Mouse (Mus musculus): Measurements from ENCODE around the gene Xylt2. TPM values are rescaled to one million over a fixed set of nuclear protein-coding genes. Genes with fewer than 3 reads are reported as not detected.
"Not testable (repeated sequence)": the region's sequence is repeated elsewhere in the genome, so short reads cannot be mapped to it uniquely, and the experiment has no call there.

Xylt2 gene
- total RNA-seq, 1 experiment: 58.0 TPM

DNA sequence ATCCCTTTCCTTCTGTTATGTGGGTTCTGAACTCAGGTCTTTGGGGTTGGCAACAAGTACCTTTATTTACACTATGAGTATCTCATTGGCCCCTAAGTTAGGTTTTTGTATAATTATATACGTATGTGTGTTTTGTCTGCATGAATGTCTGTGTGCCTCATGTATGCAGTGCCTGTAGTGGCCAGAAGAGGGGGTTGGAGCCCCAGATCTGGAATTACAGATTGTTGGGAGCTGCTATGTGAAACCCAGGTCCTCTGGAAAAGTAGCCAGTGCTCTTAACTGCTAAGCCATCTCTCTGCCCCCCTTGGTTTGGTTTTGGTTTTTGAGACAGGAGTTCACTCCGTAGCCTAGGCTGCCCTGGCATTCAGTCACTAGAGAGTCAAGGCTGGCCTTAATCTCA lies 19.8 kb upstream of the Xylt2 start:
- H3K27ac ChIP-seq (ENCODE audit: insufficient read depth, low read depth, low read length, poor library complexity, severe bottlenecking): no peak overlapping the region
- H3K9me3 ChIP-seq (ENCODE audit: control insufficient read depth, insufficient read depth, low read depth, low read length): no peaks in the 10 kb centered on the region
- TF ChIP-seq MAFK (IDR thresholded peaks at IDR 0.05; ENCODE audit: insufficient read depth, low read depth, low read length) (no peak), CHD2 (IDR thresholded peaks at IDR 0.05; ENCODE audit: low read depth, low read length) (no peak), ZNF384 (IDR thresholded peaks at IDR 0.05; ENCODE audit: low read depth, low read length) (no peak), HCFC1 (IDR thresholded peaks at IDR 0.05; ENCODE audit: borderline replicate concordance, insufficient read depth, low read length) (no peak), ZC3H11A (IDR thresholded peaks at IDR 0.05; ENCODE audit: borderline replicate concordance, low read depth, low read length) (no peak)
- no peak overlapping the region for H3K4me3 ChIP-seq (ENCODE audit: insufficient read depth in 1 of 2, low read depth in 1 of 2, low read length in 2 of 2, poor library complexity in 1 of 2, severe bottlenecking in 1 of 2)
- no peak overlapping the region for H3K9ac ChIP-seq (ENCODE audit: insufficient read depth, low read depth, low read length, poor library complexity, severe bottlenecking)
- peaks cover 0 to 12% of the 10 kb centered on the region in 2 experiments; a peak in 2 of 4 replicates for H3K4me1 ChIP-seq (ENCODE audit: control insufficient read depth in 2 of 2, insufficient read depth in 2 of 2, low read length in 2 of 2, poor library complexity in 1 of 2)
- DNase-seq (ENCODE audit: low read depth, low spot score): no peak
- in situ Hi-C loops (cut with MboI; ENCODE audit: low sequenced_read_pairs in 2 of 2, unreplicated experiment in 2 of 2): no loop called here
- no peaks in the 10 kb centered on the region for H3K36me3 ChIP-seq (ENCODE audit: control insufficient read depth, insufficient read depth, low read length, poor library complexity, severe bottlenecking)

GRCm38 (mm10) chr11:94695508-94695907 lies 18.2 kb upstream of the Xylt2 start:
- Histone ChIP-seq H3K9ac (ENCODE audit: insufficient read depth, low read depth, low read length, poor library complexity, severe bottlenecking) (no peak overlapping the region), H3K27ac (ENCODE audit: insufficient read depth, low read depth, low read length, poor library complexity, severe bottlenecking) (no peak overlapping the region), H3K36me3 (ENCODE audit: control insufficient read depth, insufficient read depth, low read length, poor library complexity, severe bottlenecking) (no peaks in the 10 kb centered on the region), H3K9me3 (ENCODE audit: control insufficient read depth, insufficient read depth, low read depth, low read length) (no peaks in the 10 kb centered on the region), H3K4me3 (ENCODE audit: insufficient read depth in 1 of 2, low read depth in 1 of 2, low read length in 2 of 2, poor library complexity in 1 of 2, severe bottlenecking in 1 of 2) (no peak overlapping the region), H3K4me1 (ENCODE audit: control insufficient read depth in 2 of 2, insufficient read depth in 2 of 2, low read length in 2 of 2, poor library complexity in 1 of 2) (peaks cover 0 to 12% of the 10 kb centered on the region in 2 experiments; a peak in 2 of 4 replicates)
- no peak for DNase-seq (ENCODE audit: low read depth, low spot score)
- in situ Hi-C loops (cut with MboI; ENCODE audit: low sequenced_read_pairs in 2 of 2, unreplicated experiment in 2 of 2): no loop called here
- TF ChIP-seq CHD2 (IDR thresholded peaks at IDR 0.05; ENCODE audit: low read depth, low read length) (no peak), MAFK (IDR thresholded peaks at IDR 0.05; ENCODE audit: insufficient read depth, low read depth, low read length) (no peak), ZNF384 (IDR thresholded peaks at IDR 0.05; ENCODE audit: low read depth, low read length) (no peak), ZC3H11A (IDR thresholded peaks at IDR 0.05; ENCODE audit: borderline replicate concordance, low read depth, low read length) (no peak), HCFC1 (IDR thresholded peaks at IDR 0.05; ENCODE audit: borderline replicate concordance, insufficient read depth, low read length) (no peak)

DNA sequence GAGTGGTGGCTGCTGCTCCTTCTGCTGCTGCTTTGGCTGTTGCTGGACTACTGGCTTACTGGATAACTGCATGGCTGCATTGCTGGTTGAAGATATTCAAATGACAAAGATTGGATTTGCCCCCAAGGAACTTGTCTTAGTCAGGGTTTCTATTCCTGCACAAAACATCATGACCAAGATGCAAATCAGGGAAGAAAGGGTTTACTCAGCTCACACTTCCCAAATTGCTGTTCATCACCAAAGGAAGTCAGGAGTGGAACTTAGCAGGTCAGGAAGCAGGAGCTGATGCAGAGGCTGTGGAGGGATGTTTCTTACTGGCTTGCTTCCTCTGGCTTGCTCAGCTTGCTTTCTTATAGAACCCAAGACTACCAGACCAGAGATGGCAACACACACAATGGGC lies 15.2 kb upstream of the Xylt2 start:
- H3K9ac ChIP-seq (ENCODE audit: insufficient read depth, low read depth, low read length, poor library complexity, severe bottlenecking); in situ Hi-C loops (cut with MboI; ENCODE audit: low sequenced_read_pairs in 2 of 2, unreplicated experiment in 2 of 2); H3K27ac ChIP-seq (ENCODE audit: insufficient read depth, low read depth, low read length, poor library complexity, severe bottlenecking); DNase-seq (ENCODE audit: low read depth, low spot score); H3K36me3 ChIP-seq (ENCODE audit: control insufficient read depth, insufficient read depth, low read length, poor library complexity, severe bottlenecking); H3K4me3 ChIP-seq (ENCODE audit: insufficient read depth in 1 of 2, low read depth in 1 of 2, low read length in 2 of 2, poor library complexity in 1 of 2, severe bottlenecking in 1 of 2); H3K9me3 ChIP-seq (ENCODE audit: control insufficient read depth, insufficient read depth, low read depth, low read length); H3K4me1 ChIP-seq (ENCODE audit: control insufficient read depth in 2 of 2, insufficient read depth in 2 of 2, low read length in 2 of 2, poor library complexity in 1 of 2): not testable (repeated sequence)

DNA sequence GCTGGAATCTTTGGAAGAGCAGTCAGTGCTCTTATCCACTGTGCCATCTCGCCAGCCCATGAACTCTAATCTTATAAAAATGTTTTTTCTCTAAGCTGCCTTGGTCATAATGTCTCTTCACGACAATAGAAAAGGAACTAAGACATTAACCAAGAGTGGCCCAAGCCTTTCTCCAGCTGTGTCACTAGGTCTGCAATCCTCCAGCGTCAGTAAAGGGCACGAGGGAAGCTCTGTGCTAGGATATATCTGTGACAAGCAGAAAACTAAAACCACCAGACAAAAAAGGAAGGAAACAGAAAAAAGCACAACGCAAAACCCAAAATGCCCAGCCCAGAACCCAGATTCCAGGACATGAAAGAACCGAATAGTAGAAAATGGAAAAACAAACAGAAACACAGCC lies 9.9 kb upstream of the Xylt2 start:
- no peak for DNase-seq (ENCODE audit: low read depth, low spot score)
- no peak overlapping the region for H3K9ac ChIP-seq (ENCODE audit: insufficient read depth, low read depth, low read length, poor library complexity, severe bottlenecking)
- H3K36me3 ChIP-seq (ENCODE audit: control insufficient read depth, insufficient read depth, low read length, poor library complexity, severe bottlenecking): no peaks in the 10 kb centered on the region
- H3K4me1 ChIP-seq (ENCODE audit: control insufficient read depth in 2 of 2, insufficient read depth in 2 of 2, low read length in 2 of 2, poor library complexity in 1 of 2): no peaks in the 10 kb centered on the region; a peak in 1 of 4 replicates
- in situ Hi-C loops (cut with MboI; ENCODE audit: low sequenced_read_pairs in 2 of 2, unreplicated experiment in 2 of 2): no loop called here
- no peak overlapping the region for H3K4me3 ChIP-seq (ENCODE audit: insufficient read depth in 1 of 2, low read depth in 1 of 2, low read length in 2 of 2, poor library complexity in 1 of 2, severe bottlenecking in 1 of 2)
- TF ChIP-seq CHD2 (IDR thresholded peaks at IDR 0.05; ENCODE audit: low read depth, low read length) (no peak), HCFC1 (IDR thresholded peaks at IDR 0.05; ENCODE audit: borderline replicate concordance, insufficient read depth, low read length) (no peak), MAFK (IDR thresholded peaks at IDR 0.05; ENCODE audit: insufficient read depth, low read depth, low read length) (no peak), ZNF384 (IDR thresholded peaks at IDR 0.05; ENCODE audit: low read depth, low read length) (no peak), ZC3H11A (IDR thresholded peaks at IDR 0.05; ENCODE audit: borderline replicate concordance, low read depth, low read length) (no peak)
- no peaks in the 10 kb centered on the region for H3K9me3 ChIP-seq (ENCODE audit: control insufficient read depth, insufficient read depth, low read depth, low read length)
- no peak overlapping the region for H3K27ac ChIP-seq (ENCODE audit: insufficient read depth, low read depth, low read length, poor library complexity, severe bottlenecking)

DNA sequence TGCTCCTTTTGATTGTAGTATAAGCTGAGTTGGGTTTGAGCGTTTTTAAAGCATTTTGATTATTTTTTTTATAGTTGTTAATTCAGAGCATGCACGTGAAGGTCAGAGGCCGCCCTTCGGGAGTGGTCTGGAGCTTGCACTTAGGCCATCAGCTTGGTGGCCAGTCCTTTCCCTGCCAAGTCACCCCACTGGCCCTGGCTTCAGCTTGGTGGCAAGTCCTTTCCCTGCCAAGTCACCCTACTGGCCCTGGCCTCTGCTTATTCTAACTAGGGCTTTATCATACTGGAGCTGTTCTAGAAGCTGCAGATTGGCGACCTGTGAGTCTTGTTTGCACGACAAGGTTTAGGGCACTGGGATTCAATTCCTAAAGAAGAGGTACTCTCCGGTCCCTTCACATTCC lies 5.1 kb upstream of the Xylt2 start:
- H3K27ac ChIP-seq (ENCODE audit: insufficient read depth, low read depth, low read length, poor library complexity, severe bottlenecking): no peak overlapping the region
- peaks cover 0 to 7% of the 10 kb centered on the region in 2 experiments; a peak in 2 of 4 replicates for H3K4me1 ChIP-seq (ENCODE audit: control insufficient read depth in 2 of 2, insufficient read depth in 2 of 2, low read length in 2 of 2, poor library complexity in 1 of 2)
- H3K36me3 ChIP-seq (ENCODE audit: control insufficient read depth, insufficient read depth, low read length, poor library complexity, severe bottlenecking): no peaks in the 10 kb centered on the region
- no peaks in the 10 kb centered on the region for H3K9me3 ChIP-seq (ENCODE audit: control insufficient read depth, insufficient read depth, low read depth, low read length)
- H3K4me3 ChIP-seq (ENCODE audit: insufficient read depth in 1 of 2, low read depth in 1 of 2, low read length in 2 of 2, poor library complexity in 1 of 2, severe bottlenecking in 1 of 2): no peak overlapping the region
- in situ Hi-C loops (cut with MboI; ENCODE audit: low sequenced_read_pairs in 2 of 2, unreplicated experiment in 2 of 2): no loop called here
- TF ChIP-seq MAFK (IDR thresholded peaks at IDR 0.05; ENCODE audit: insufficient read depth, low read depth, low read length): no peak
- no peak for TF ChIP-seq ZNF384 (IDR thresholded peaks at IDR 0.05; ENCODE audit: low read depth, low read length)
- TF ChIP-seq HCFC1 (IDR thresholded peaks at IDR 0.05; ENCODE audit: borderline replicate concordance, insufficient read depth, low read length): no peak
- no peak for TF ChIP-seq CHD2 (IDR thresholded peaks at IDR 0.05; ENCODE audit: low read depth, low read length)
- no peak for TF ChIP-seq ZC3H11A (IDR thresholded peaks at IDR 0.05; ENCODE audit: borderline replicate concordance, low read depth, low read length)
- H3K9ac ChIP-seq (ENCODE audit: insufficient read depth, low read depth, low read length, poor library complexity, severe bottlenecking): no peak overlapping the region
- no peak for DNase-seq (ENCODE audit: low read depth, low spot score)
